Mouse (Mus musculus) MEL-GATA-1-ER (cell line): ENCODE measurements around the gene Sppl2b.
A peak's percentile ranks its signal among the peaks of the same experiment; 100 is the strongest.

ENCODE experiments used
- DNase-seq: peaks from one replicate; pipeline ENCODE4 v3.0.0-alpha.2; 2012; ENCODE audit warnings: low read depth; ENCODE audit errors: extremely low read depth

The Sppl2b gene

GRCm38 (mm10) chr10:80854913-80855748 is at the start of gene Sppl2b, which contains the start of gene Lsm7:
TSS of gene Sppl2b (plus strand) at chr10:80855275.
TSS of gene Lsm7 (minus strand) at chr10:80855209.
- peak; percentile 74 for DNase-seq

DNA sequence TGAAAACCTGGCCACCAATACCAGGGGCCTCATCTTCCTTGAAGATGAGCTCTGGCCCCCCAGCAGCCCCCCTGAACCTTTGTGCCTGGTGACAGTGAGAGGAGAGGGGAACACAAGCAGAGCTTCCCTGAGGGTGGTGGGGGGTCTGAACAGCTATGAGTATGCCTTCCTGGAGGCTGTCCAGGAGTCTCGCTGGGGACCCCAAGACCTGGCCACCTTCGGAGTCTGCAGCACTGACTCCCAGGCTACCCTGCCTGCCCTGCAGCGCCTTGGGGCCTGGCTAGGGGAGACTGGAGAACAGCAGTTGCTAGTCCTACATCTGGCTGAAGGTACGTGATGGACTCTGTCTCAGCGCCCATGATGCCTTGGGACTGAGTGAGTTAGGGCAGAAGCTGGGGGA is 49.8 kb upstream of the Sppl2b start:
- no peak for DNase-seq

GRCm38 (mm10) chr10:80805925-80806324 is 49.1 kb upstream of the Sppl2b start:
- DNase-seq: peak; percentile 40

DNA sequence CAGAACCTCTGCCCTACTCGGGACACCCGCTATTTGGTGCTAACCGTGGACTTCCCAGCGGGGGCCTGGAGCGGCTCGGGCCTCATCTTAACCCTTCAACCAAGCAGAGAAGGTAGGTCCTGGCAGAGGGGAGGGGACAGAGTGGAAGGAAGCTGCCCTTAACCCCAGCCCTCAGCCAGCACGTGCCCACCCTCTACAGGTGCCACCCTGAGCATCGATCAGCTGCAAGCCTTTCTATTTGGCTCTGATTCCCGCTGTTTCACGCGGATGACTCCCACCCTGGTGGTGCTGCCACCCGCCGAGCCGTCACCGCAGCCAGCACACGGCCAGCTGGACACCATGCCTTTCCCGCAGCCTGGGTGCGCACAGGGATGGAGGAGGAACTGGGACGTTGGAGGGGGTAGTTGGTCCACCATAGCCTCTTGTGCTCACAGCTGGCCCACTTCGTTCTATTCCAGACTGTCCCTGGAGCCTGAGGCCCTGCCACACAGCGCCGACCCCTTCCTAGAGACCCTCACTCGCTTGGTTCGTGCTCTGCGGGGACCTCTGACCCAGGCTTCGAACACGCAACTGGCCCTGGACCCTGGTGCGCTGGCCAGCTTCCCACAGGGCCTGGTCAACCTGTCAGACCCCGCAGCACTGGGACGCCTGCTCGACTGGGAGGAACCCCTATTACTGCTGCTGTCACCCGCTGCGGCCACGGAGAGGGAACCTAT is 48.6 kb upstream of the Sppl2b start:
- no peak for DNase-seq

DNA sequence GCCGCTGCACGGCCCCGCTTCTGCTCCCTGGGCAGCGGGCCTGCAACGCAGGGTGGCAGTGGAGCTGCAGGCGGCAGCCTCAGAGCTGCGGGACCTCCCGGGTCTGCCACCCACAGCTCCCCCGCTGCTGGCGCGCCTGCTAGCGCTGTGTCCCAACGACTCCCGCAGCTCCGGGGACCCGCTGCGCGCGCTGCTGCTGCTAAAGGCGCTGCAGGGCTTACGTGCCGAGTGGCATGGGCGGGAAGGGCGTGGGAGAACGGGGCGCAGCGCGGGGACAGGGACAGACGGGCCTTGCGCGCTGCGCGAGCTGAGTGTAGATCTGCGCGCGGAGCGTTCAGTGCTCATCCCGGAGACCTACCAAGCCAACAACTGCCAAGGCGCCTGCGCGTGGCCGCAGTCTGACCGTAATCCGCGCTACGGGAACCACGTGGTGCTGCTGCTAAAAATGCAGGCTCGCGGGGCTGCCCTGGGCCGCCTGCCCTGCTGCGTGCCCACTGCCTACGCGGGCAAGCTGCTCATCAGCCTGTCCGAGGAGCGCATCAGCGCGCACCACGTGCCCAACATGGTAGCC is 47.9 kb upstream of the Sppl2b start:
- no peak for DNase-seq

DNA sequence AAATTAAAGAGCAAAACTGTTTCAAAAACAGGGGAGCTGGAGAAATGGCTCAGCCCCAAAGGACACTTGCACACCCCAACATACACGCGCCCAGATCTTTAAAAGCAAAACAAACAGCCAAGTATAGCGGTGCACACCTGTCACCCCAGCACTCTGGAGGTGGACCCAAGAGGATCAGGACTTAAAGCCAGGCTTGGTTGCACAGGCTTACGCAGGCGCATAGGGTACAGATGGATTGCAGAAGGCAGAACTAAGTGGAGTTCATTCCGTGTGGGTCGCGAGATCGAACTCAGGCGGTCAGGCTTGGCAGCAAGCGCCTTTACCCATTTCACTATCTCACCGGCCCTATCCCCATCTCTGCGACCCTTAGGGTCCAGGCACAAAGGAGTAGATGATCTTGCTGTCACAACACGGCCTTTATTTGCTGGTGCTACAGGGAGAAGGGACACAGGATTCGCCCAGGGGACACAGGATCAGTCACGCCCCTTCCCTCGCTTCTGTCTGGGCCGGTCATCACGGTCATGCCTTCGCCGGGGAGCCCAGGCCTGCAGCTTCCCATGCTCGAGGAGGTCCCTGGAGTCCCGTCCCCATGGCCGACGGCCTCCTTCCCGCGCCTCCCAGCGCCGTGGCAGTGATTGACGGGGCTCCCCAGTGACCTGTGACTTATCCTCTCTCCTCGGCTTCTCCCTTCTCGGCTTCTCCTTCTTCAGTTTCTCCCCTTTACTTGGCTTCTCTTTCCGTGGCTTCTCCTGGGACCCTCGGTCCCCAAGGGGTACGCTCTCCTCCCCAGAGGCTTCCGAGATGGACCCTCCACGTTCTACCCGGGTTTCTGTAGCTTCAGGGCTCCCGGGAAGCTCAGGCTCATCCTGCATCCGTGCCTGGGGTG is 46.7 kb upstream of the Sppl2b start:
- DNase-seq: no peak

GRCm38 (mm10) chr10:80808985-80809632 is 46.0 kb upstream of the Sppl2b start:
- no peak for DNase-seq

DNA sequence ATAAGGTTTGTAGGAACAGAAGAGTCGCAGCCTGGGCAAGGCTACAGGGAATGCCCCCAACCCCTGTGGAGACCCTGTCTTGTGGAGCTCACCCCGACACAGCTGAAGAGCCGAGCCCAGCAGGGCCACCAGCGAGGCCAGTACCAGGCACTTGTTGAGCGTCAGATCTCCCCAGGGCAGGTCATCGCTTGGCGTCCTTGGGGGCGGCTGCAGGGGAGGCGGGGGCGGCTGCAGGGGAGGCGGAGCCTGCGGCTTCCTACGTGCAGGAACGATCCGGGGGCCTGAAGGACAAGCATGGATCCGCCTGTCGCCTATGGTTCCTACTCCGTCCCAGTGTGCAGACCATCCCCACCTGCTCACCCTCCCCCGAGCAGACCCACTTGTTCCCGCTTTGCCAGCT is 45.0 kb upstream of the Sppl2b start:
- no peak for DNase-seq

- no peak for DNase-seq
These were observed 42.6 kb upstream of the Sppl2b start for GRCm38 (mm10) chr10:80812391-80813041.

GRCm38 (mm10) chr10:80813366-80813765 is 41.7 kb upstream of the Sppl2b start, which contains the start of gene Jsrp1:
TSS of gene Jsrp1 (minus strand) at chr10:80813498.
- no peak for DNase-seq

- no peak for DNase-seq
These were observed 40.3 kb upstream of the Sppl2b start for GRCm38 (mm10) chr10:80814800-80815199.

GRCm38 (mm10) chr10:80816303-80816702 is 38.8 kb upstream of the Sppl2b start:
- peak; percentile 62 for DNase-seq

DNA sequence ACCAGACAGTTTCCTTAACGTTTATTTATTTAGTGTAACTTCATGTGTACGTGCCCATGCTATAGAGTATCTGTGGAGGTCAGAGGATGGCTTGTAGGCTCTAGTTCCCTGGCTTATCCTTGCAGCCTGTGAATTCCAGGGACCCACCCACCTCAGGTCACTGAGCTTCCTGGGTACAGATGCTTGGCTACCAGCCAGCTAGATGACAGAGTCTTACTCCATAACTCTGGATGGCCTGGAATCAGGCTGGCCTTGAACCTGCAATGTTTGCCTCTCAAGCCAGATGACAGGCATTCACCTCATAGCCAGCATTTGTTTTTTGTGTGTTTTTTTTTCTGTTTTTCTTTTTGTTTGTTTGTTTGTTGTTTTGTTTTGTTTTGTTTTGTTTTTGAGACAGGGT is 37.9 kb upstream of the Sppl2b start:
- DNase-seq: no peak

DNA sequence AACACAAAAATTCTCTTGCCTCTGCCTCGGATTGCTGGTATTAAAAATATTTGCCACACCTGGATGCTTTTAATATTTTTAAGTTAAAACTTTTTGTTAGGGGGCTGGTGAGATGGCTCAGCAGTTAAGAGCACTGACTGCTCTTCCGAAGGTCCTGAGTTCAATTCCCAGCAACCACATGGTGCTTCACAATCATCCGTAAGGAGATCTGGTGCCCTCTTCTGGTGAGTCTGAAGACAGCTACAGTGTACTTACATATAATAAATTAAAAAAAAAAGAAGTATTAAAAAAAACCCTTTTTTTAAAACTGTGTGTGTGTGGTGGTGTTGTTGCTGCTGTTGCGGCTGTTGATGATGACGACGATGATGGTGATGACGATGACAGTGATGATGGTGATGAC is 37.1 kb upstream of the Sppl2b start:
- peak; percentile 37 for DNase-seq

DNA sequence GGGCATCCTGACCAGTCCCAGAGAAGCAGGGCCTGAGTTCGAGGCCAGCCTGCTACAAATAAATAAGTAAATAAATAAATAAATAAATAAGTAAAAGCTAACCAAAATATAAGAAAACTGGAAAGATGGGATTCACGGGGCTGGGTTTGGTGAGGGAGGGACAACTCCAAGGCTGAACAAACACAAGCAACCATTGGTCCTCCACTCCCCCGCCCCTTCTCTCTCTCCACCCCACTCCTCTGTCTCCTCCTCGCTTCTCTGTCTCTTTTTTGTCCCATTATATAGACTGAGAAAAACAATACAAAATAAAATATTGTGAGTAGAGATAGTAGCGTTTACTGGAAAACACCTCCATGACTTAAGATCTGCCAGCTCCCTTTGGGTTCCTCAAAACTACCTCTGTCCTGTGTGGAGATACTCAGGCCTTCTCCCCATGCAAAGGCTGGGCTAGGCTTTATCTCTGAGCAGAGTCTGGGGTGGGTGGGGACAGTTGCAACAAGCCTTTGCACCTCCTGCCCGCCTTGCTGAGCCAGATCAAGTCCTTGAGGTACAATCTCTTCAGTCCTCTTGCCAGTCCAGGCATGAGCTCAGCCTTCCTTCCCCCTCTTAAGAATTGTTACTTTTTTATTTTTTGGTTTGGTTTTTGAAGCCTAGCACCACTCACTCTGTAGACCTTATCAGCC is 36.3 kb upstream of the Sppl2b start:
- DNase-seq: peak; percentile 90

DNA sequence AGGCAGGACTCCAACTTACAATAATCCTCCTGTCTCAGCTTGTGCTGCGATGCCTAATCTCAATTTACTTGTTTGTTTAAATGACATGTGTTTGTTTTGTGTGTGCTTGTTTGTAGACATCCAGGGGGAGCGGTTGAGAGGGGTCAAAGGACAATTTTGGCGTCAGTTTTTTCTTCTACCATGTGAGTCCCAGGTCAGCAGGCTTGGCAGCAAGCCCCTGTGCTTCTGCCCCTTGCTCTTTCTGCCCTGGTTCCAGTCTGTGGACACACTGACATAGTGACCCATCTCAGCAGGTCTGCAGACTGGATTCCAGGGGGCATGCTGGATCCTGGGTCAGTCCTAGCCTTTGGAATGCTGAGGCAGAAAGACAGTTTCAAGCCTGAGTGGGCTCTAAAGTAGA is 35.7 kb upstream of the Sppl2b start:
- no peak for DNase-seq

DNA sequence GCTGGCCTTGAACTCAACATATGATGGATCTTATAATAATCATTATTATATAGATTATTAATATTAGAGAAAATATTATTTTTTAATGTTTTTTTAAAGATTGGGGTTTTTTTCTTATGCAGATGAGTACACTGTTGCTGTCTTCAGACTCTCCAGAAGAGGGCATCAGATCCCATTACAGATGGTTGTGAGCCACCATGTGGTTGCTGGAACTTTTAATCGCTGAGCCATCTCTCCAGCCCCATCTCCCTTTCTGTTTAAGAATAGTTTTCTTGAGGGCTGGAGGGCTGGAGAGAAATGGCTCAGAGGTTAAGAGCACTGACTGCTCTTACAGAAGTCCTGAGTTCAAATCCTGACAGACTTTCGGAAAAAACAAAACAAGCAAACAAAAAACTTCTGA is 33.1 kb upstream of the Sppl2b start:
- no peak for DNase-seq

DNA sequence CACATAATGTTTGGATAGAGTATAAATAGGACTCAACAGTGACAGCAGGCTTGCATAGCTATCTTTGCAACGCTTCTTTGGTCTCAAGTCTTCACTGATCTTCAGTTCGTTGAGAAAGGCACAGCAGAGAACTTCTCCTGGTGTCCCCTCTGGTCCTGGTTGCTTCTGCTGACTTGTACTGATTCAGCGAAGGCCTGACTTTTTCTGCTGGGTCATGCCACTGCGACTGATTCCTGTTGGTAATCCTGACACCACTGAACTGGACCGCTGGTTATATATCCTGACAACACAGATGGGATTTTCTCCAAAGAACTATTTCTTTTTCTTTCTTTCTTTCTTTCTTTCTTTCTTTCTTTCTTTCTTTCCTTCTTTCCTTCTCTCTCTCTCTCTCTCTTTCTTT is 32.5 kb upstream of the Sppl2b start:
- no peak for DNase-seq

GRCm38 (mm10) chr10:80823316-80823715 is 31.8 kb upstream of the Sppl2b start:
- DNase-seq: no peak
